Mouse (Mus musculus): ENCODE data around the gene Sync. TPM values are rescaled to one million over a fixed set of nuclear protein-coding genes. Genes with fewer than 3 reads are reported as not detected.

The Sync gene
- polyA plus RNA-seq, 2 experiments: 0.01 to 0.08 TPM

DNA sequence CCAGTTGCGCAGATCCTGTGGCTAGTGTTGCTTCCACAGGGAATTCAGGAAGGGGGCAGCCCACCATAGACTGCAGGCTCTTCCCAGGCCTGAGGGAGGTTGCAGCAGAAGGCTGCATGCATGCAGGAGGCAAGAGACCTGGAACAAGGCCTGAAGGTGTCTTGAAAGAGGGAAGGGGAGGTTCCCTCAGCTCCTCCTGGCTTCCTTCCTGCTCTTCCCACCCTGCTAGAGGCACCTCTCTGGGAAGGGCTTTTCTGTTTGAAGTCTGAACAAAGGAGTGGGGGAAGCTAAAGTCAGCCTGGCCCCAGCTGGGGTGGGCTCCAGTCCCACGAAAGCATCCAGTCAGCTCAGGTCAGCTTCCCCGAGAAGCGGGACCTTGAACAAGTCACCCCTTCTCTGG, 45.1 kb upstream of the Sync start:
- H3K4me1 ChIP-seq (replicated peaks; ENCODE audit: control insufficient read depth in 2 of 2, insufficient read depth in 2 of 2, low read length in 1 of 2): peaks cover 12 to 18% of the 10 kb centered on the region in 2 experiments
- H3K4me2 ChIP-seq (ENCODE audit: low read depth): no peak overlapping the region

DNA sequence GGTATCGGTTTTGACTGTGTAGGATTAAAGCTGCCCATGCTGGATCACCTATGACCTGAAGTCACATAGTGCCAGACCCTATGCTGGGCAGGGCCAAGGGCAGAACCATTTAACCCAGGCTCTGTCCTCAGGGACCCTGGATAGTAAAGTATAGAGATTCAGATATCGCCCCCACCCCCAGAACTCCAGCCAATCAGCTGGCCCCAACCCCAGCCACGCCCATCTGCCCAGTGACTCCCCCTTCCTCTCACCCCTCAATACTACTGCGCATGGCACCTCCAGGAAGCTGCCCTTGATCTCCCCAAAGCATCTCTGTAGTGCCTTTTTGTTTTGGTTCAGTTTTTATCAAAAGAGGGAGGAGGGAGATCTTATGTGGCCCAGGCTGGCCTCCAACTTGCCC, 44.7 kb upstream of the Sync start:
- Histone ChIP-seq H3K36me3 (replicated peaks; ENCODE audit: control insufficient read depth, insufficient read depth, low read depth) (no peaks in the 10 kb centered on the region), H3K4me2 (ENCODE audit: low read depth) (no peak overlapping the region), H3K9ac (replicated peaks) (no peak overlapping the region), H3K27me3 (ENCODE audit: control insufficient read depth, insufficient read depth, low read length) (peaks cover 41% of the 10 kb centered on the region), H3K27ac (no peak overlapping the region), H3K9me3 (ENCODE audit: control insufficient read depth, low read length) (no peaks in the 10 kb centered on the region), H3K4me1 (replicated peaks; ENCODE audit: control insufficient read depth in 2 of 2, insufficient read depth in 2 of 2, low read length in 1 of 2) (peaks cover 12 to 20% of the 10 kb centered on the region in 2 experiments), H3K4me3 (ENCODE audit: insufficient read depth in 1 of 2, low read depth in 2 of 2, low read length in 2 of 2) (no peak overlapping the region)
- 48% methylated on average over 4 of the region's 4 CpGs for WGBS (ENCODE audit: insufficient replicate concordance)
- TF ChIP-seq CTCF (IDR thresholded peaks at IDR 0.05; ENCODE audit: low read depth): no peak
- no peak for TF ChIP-seq EP300 (IDR thresholded peaks at IDR 0.05; ENCODE audit: low read depth)
- ATAC-seq (ENCODE audit: insufficient read depth) (no peak), DNase-seq (ENCODE audit: low read depth in 3 of 3, low spot score in 3 of 3) (no peak)

More for the DNA sequence above, 45.1 kb upstream of the Sync start:
- WGBS (ENCODE audit: insufficient replicate concordance): 55% methylated on average over 4 of the region's 4 CpGs
- ATAC-seq (ENCODE audit: insufficient read depth): no peak
- TF ChIP-seq EP300 (IDR thresholded peaks at IDR 0.05; ENCODE audit: low read depth): no peak
- no peak for TF ChIP-seq CTCF (IDR thresholded peaks at IDR 0.05; ENCODE audit: low read depth)
- H3K27ac ChIP-seq: no peak overlapping the region
- no peaks in the 10 kb centered on the region for H3K9me3 ChIP-seq (ENCODE audit: control insufficient read depth, low read length)
- no peaks in the 10 kb centered on the region for H3K36me3 ChIP-seq (replicated peaks; ENCODE audit: control insufficient read depth, insufficient read depth, low read depth)
- H3K4me3 ChIP-seq (ENCODE audit: insufficient read depth in 1 of 2, low read depth in 2 of 2, low read length in 2 of 2): no peak overlapping the region
- peaks cover 37% of the 10 kb centered on the region for H3K27me3 ChIP-seq (ENCODE audit: control insufficient read depth, insufficient read depth, low read length)
- DNase-seq (ENCODE audit: low read depth in 3 of 3, low spot score in 3 of 3): no peak
- no peak overlapping the region for H3K9ac ChIP-seq (replicated peaks)

DNA sequence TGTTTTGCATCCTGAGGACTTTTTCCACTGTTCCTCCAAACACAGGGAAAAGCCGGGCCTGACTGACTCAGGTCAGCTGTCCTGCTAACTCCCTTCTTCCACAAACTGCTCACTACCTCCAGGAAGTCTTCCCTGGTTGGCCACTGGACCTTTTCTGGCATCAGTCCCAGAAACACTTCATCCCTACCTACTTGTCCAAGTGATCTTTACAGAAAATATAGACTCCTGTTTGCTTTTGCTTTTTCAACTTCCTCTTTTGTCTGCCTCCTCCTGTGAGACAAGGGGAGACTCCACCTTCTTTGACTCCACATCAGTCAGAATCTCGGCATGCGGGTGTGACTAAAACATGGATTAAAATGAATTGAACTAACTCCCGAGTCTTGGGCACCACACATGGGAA, 42.6 kb upstream of the Sync start:
- Histone ChIP-seq H3K36me3 (replicated peaks; ENCODE audit: control insufficient read depth, insufficient read depth, low read depth) (no peaks in the 10 kb centered on the region), H3K9ac (replicated peaks) (no peak overlapping the region), H3K9me3 (ENCODE audit: control insufficient read depth, low read length) (no peaks in the 10 kb centered on the region), H3K27ac (no peak overlapping the region), H3K4me3 (ENCODE audit: insufficient read depth in 1 of 2, low read depth in 2 of 2, low read length in 2 of 2) (no peak overlapping the region), H3K4me2 (ENCODE audit: low read depth) (0 out of 2 replicates have a peak overlapping the region, but pooled peaks have one; percentile 11), H3K4me1 (replicated peaks; ENCODE audit: control insufficient read depth in 2 of 2, insufficient read depth in 2 of 2, low read length in 1 of 2) (peaks cover 7 to 14% of the 10 kb centered on the region in 2 experiments), H3K27me3 (ENCODE audit: control insufficient read depth, insufficient read depth, low read length) (peaks cover 49% of the 10 kb centered on the region)
- WGBS (ENCODE audit: insufficient replicate concordance): 18% methylated on average over 4 of the region's 4 CpGs
- ATAC-seq (ENCODE audit: insufficient read depth): no peak
- DNase-seq (ENCODE audit: low read depth in 3 of 3, low spot score in 3 of 3): no peak
- no peak for TF ChIP-seq EP300 (IDR thresholded peaks at IDR 0.05; ENCODE audit: low read depth)

DNA sequence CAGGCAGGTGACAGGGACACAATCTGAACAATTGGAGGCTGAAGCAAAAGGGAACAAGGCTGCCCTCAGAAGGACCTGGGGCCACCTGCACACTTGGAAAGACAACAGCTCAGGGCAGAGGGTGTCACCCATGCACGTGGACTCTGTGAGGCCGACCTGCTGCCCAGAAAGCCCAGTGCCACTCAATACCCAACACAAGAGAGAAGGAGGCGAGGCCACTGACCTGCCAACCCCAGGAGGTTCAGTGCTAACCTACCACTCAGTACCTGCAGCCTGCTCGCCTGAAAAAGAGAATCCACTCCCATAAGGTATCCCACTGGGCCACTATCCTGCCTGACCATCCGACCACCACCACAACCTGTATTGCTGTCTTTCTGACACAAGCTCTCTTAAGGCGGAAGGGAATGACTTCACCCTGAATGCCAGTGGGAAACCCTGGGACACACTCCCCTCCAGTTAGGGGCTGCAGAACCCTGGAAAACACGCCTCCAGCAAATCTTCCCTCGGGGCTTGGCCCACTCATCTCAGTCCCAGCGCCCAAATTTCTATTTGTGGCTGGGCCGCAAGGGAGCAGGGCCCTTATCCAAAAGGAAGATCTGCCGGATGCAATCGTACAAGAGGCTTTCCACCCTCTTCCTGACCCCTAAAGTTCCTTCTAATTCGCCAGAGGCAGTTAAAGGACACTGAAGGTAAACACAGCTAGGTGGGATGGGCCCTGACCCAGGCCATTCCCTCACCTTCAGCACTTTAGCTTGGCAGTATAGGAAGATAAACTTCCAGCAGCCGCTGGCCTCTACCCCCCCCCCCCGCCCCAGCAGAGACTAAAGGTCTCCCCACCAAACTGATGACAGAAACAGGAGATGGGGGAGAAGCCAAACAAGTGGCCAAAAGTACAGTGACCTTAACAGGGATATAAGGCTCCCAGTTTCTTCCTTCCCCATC, 40.8 kb upstream of the Sync start:
- no peak overlapping the region for H3K9ac ChIP-seq (replicated peaks)
- H3K27me3 ChIP-seq (ENCODE audit: control insufficient read depth, insufficient read depth, low read length): peaks cover 63% of the 10 kb centered on the region
- H3K4me3 ChIP-seq (ENCODE audit: insufficient read depth in 1 of 2, low read depth in 2 of 2, low read length in 2 of 2): no peak overlapping the region
- TF ChIP-seq EP300 (IDR thresholded peaks at IDR 0.05; ENCODE audit: low read depth) (no peak), CTCF (IDR thresholded peaks at IDR 0.05; ENCODE audit: low read depth) (no peak)
- H3K36me3 ChIP-seq (replicated peaks; ENCODE audit: control insufficient read depth, insufficient read depth, low read depth): no peaks in the 10 kb centered on the region
- ATAC-seq (ENCODE audit: insufficient read depth) (no peak), DNase-seq (ENCODE audit: low read depth in 3 of 3, low spot score in 3 of 3) (no peak)
- 28% methylated on average over 15 of the region's 15 CpGs for WGBS (ENCODE audit: insufficient replicate concordance)
- peaks cover 7 to 17% of the 10 kb centered on the region in 2 experiments for H3K4me1 ChIP-seq (replicated peaks; ENCODE audit: control insufficient read depth in 2 of 2, insufficient read depth in 2 of 2, low read length in 1 of 2)
- H3K4me2 ChIP-seq (ENCODE audit: low read depth): peak overlapping the region; percentile 87; the same call in 1 of the 2 replicates
- no peak overlapping the region for H3K27ac ChIP-seq
- H3K9me3 ChIP-seq (ENCODE audit: control insufficient read depth, low read length): no peaks in the 10 kb centered on the region
